Mouse (Mus musculus) liver, postnatal 0 days (tissue): ENCODE results near the gene Gfra1. TPM values are rescaled to one million over a fixed set of nuclear protein-coding genes. Genes with fewer than 3 reads are reported as not detected.
A peak's percentile ranks its signal among the peaks of the same experiment; 100 is the strongest.

ENCODE experiments used
- ATAC-seq: fragments of 200-750 bp; cut with Nextera tagmentation; 2 replicates; pipeline ENCODE4 v1.8.0; 2017; ENCODE audit warnings: mild to moderate bottlenecking, moderate library complexity
- DNase-seq: peaks from one replicate; pipeline ENCODE4 v3.0.0-alpha.2; 2016
- H3K27ac ChIP-seq: fragments of 300-500 bp; sonication (generic); 2 replicates; pipeline ENCODE4 v1.5.1; 2014; ENCODE audit warnings: antibody characterized with exemption, moderate library complexity, mild to moderate bottlenecking, low read depth
- H3K27me3 ChIP-seq: fragments of 300-500 bp; sonication (generic); 2 replicates; pipeline ENCODE4 v1.6.1; 2014; ENCODE audit warnings: low read length, control low read depth, mixed read lengths; ENCODE audit not compliant: insufficient read depth
- H3K36me3 ChIP-seq: fragments of 300-500 bp; sonication (generic); replicated peaks from 2 replicates; pipeline ENCODE4 v1.6.1; 2014; ENCODE audit warnings: mild to moderate bottlenecking, control low read depth, low read length, moderate library complexity, mixed read lengths; ENCODE audit not compliant: insufficient read depth
- H3K4me1 ChIP-seq: fragments of 300-500 bp; sonication (generic); 2 replicates; pipeline ENCODE4 v1.6.1; 2014; ENCODE audit warnings: antibody characterized with exemption, mild to moderate bottlenecking, control low read depth; ENCODE audit not compliant: insufficient read depth
- H3K4me2 ChIP-seq: fragments of 300-500 bp; sonication (generic); 2 replicates; pipeline ENCODE4 v1.6.1; 2014; ENCODE audit warnings: low read depth, mild to moderate bottlenecking, low read length, moderate library complexity, mixed read lengths
- H3K4me3 ChIP-seq: fragments of 300-500 bp; sonication (generic); 2 replicates; pipeline ENCODE4 v1.5.1; 2014; ENCODE audit warnings: low read depth, low read length
- H3K9ac ChIP-seq: fragments of 300-500 bp; sonication (generic); replicated peaks from 2 replicates; pipeline ENCODE4 v1.6.1; 2014; ENCODE audit warnings: mild to moderate bottlenecking, moderate library complexity
- H3K9me3 ChIP-seq: fragments of 300-500 bp; sonication (generic); 2 replicates; pipeline ENCODE4 v1.6.1; 2016; ENCODE audit warnings: mild to moderate bottlenecking, control low read depth, low read length, mixed read lengths
- CTCF ChIP-seq: sonication (generic); IDR thresholded peaks from 2 replicates; pipeline ENCODE4 v1.5.1; 2016; ENCODE audit warnings: antibody characterized with exemption, low read depth
- EP300 ChIP-seq: IDR thresholded peaks from 2 replicates; pipeline ENCODE4 v1.6.1; 2016; ENCODE audit warnings: antibody characterized with exemption, low read depth, mild to moderate bottlenecking
- WGBS: fragments of 180-500 bp; shearing (Covaris S2); extraction: QIAGEN DNeasy Blood & Tissue Kit; methylation state at CpG from one replicate; pipeline ENCODE4 v1.1.7; 2014; ENCODE audit not compliant: insufficient replicate concordance; 5-methylcytosine and 5-hydroxymethylcytosine counted together
- polyA plus RNA-seq: library from polyadenylated mRNA; unstranded; fragments of >200 nt; fragmentation: Nextera tagmentation; extraction: Ambion mirVana; gene quantifications from 2 replicates; pipeline ENCODE4 v1.2.1, GENCODE M21; 2015

The Gfra1 gene
- polyA plus RNA-seq, 1 experiment from 2014 or later = 8.8 TPM

- no peak for TF ChIP-seq CTCF
- no peak for TF ChIP-seq EP300
- no peak for ATAC-seq
These were observed 18.5 kb upstream of the Gfra1 start for GRCm38 (mm10) chr19:58474251-58474650.

GRCm38 (mm10) chr19:58469421-58469820 lies 13.7 kb upstream of the Gfra1 start:
- ATAC-seq = no peak

More at GRCm38 (mm10) chr19:58474251-58474650, 18.5 kb upstream of the Gfra1 start:
- 80% methylated on average over 3 of the region's 3 CpGs for WGBS
- H3K27me3 ChIP-seq = no peaks in the 10 kb centered on the region
- no peaks in the 10 kb centered on the region for H3K9me3 ChIP-seq
- no peaks in the 10 kb centered on the region for H3K36me3 ChIP-seq
- no peak overlapping the region for H3K27ac ChIP-seq
- no peak for DNase-seq
- no peaks in the 10 kb centered on the region for H3K4me1 ChIP-seq
- H3K9ac ChIP-seq = no peak overlapping the region
- no peak overlapping the region for H3K4me3 ChIP-seq
- no peak overlapping the region for H3K4me2 ChIP-seq

DNA sequence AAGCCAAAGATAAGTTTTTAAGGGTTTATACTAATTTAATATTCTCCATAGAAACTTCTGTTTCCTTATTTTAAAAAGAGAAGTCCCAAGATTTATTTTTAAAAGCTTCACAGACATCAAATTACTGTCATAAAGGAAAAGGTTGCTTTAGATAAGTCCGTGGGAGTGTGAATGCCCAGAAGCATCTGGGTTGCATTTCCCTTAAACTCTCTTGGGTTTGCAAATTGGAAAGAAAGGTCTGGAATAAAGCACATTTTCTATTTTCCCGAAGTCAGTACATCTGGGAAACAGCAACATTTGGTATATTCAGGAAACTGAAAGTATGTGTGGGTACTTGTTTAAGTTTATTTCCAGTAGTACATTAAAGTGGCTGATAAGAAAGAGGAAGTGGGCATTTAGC lies 12.6 kb upstream of the Gfra1 start:
- DNase-seq (no peak), ATAC-seq (no peak)
- no peaks in the 10 kb centered on the region for H3K27me3 ChIP-seq
- no peak overlapping the region for H3K4me3 ChIP-seq
- H3K9me3 ChIP-seq = no peaks in the 10 kb centered on the region
- TF ChIP-seq CTCF = no peak
- no peak for TF ChIP-seq EP300
- no peaks in the 10 kb centered on the region for H3K4me1 ChIP-seq
- 18% methylated on average over 2 of the region's 2 CpGs for WGBS
- no peak overlapping the region for H3K27ac ChIP-seq
- peak overlapping the region; percentile 19; the same call in 1 of the 2 replicates for H3K4me2 ChIP-seq
- no peak overlapping the region for H3K9ac ChIP-seq
- no peaks in the 10 kb centered on the region for H3K36me3 ChIP-seq

More at GRCm38 (mm10) chr19:58469421-58469820, 13.7 kb upstream of the Gfra1 start:
- Histone ChIP-seq H3K27ac (no peak overlapping the region), H3K9me3 (no peaks in the 10 kb centered on the region), H3K4me2 (no peak overlapping the region), H3K4me3 (no peak overlapping the region), H3K27me3 (no peaks in the 10 kb centered on the region), H3K4me1 (no peaks in the 10 kb centered on the region), H3K36me3 (no peaks in the 10 kb centered on the region), H3K9ac (no peak overlapping the region)
- DNase-seq = peak; percentile 86
- peak; percentile 86 for TF ChIP-seq CTCF
- no peak for TF ChIP-seq EP300
- WGBS = 17% methylated on average over 12 of the region's 12 CpGs

DNA sequence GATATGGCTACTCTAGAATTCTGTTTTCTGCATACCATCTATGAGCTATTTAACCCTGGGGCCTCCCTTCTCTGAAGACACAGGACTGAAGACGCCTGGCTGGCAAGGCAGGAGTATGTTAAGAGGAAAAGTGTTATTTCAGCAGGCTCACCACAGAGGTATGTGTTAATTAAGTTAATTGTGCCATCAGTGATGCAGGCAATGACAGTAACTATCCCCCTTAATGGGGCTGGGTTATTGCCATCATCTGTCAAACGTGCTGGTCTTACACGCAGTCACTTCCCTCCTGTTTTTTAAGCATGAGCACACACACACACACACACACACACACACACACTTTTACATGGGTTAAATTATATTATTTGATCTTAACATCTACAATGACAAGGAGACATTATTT lies 8.0 kb upstream of the Gfra1 start:
- Histone ChIP-seq H3K4me2 (no peak overlapping the region), H3K9me3 (no peaks in the 10 kb centered on the region), H3K27ac (no peak overlapping the region), H3K4me1 (no peaks in the 10 kb centered on the region), H3K27me3 (no peaks in the 10 kb centered on the region), H3K9ac (no peak overlapping the region), H3K4me3 (no peak overlapping the region), H3K36me3 (no peaks in the 10 kb centered on the region)
- no peak for TF ChIP-seq EP300
- TF ChIP-seq CTCF = no peak
- 60% methylated on average over 3 of the region's 3 CpGs for WGBS
- no peak for DNase-seq
- no peak for ATAC-seq

DNA sequence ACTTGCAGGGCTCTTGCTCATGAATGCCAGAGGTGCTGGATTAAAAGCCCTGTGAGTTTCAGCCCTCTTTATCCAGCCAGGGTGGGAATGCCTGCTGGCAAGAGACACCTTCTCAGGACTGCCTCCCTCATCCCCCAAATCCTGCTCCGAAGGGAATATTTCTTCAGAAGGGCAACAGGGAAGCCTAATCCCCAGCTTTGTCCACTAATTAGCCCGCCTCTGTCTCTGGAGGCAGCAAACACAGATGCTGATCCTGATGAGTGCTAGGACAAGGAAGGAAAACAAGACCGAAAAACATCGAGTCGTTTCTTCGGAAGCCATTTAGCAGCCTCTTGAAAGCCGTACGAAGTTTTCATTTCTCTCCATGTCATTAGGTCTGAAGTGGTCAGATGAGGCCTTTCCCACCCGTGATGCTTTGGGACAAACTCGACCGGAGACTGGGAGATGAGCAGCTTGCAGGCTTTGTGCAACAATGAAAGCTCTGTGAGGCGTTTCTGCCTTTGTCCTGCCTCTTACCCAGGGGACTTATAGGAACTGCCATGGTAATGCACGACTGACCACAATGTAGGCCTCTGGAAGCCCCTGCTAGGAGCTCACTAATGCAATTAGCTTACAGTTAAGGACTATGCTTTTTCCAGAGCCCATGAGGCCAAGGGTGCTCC lies 4.8 kb upstream of the Gfra1 start:
- Histone ChIP-seq H3K9ac (no peak overlapping the region), H3K9me3 (no peaks in the 10 kb centered on the region), H3K27me3 (peaks cover 2% of the 10 kb centered on the region), H3K4me1 (peaks cover 10% of the 10 kb centered on the region), H3K27ac (no peak overlapping the region), H3K36me3 (no peaks in the 10 kb centered on the region), H3K4me3 (no peak overlapping the region), H3K4me2 (no peak overlapping the region)
- 67% methylated on average over 13 of the region's 13 CpGs for WGBS
- DNase-seq (no peak), ATAC-seq (no peak)
- TF ChIP-seq EP300 (no peak), CTCF (no peak)

DNA sequence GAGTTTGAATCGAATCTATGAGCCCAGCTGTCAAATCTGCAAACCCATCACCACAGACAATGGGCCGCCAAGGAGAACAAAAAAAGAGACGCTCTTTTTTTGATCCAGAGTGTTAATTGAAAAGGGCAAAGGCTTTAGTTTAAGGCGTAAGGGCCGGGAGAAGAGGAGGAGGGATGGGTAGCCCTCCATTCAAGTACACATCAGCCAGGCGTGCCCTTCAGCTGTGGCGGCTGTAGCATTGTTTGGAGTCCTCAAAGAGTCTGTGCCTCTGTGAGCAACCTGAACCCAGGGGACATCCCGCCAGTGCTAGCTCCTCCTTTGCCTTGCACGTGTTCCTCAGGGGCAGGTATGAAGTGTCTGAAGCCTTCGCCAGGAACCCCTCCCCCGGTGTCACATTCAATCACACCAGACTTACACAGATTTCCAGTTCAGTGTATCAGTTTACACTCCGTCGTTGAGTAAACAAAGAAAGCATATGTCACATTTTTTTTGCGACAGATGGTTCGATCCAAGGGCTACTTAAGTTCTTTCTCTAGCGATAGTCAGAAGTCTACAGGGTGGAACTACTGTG lies 867 bp upstream of the Gfra1 start:
- peak; percentile 33 for DNase-seq
- H3K9me3 ChIP-seq = no peaks in the 10 kb centered on the region
- 0 out of 2 replicates have a peak, but pooled peaks cover under 1% of the 10 kb centered on the region for H3K36me3 ChIP-seq
- H3K4me3 ChIP-seq = peak overlapping the region; percentile 59
- peaks cover 11% of the 10 kb centered on the region for H3K4me1 ChIP-seq
- ATAC-seq = peak; percentile 12; the same call in 1 of the 2 replicates
- no peak overlapping the region for H3K9ac ChIP-seq
- no peak overlapping the region for H3K27ac ChIP-seq
- peaks cover 37% of the 10 kb centered on the region for H3K27me3 ChIP-seq
- TF ChIP-seq CTCF = no peak
- no peak for TF ChIP-seq EP300
- 11% methylated on average over 16 of the region's 16 CpGs for WGBS
- peak overlapping the region; percentile 69 for H3K4me2 ChIP-seq
